Mouse (Mus musculus) heart, adult 2 months (tissue): ENCODE measurements around the gene Ndufa7.

Experiments used
- CTCF ChIP-seq: fragments of 200-600 bp; IDR thresholded peaks from 2 replicates; pipeline ENCODE4 v1.8.1; 2022; ENCODE audit warnings: antibody characterized with exemption, mild to moderate bottlenecking, moderate library complexity
- EP300 ChIP-seq: fragments of 200-500 bp; IDR thresholded peaks from 2 replicates; pipeline ENCODE4 v1.6.1; 2011; ENCODE audit warnings: low read depth, low read length, control low read depth; ENCODE audit not compliant: insufficient read depth
- POLR2A ChIP-seq: fragments of 200-500 bp; IDR thresholded peaks from 2 replicates; pipeline ENCODE4 v1.6.1; 2011; ENCODE audit warnings: mild to moderate bottlenecking, low read depth, low read length, control low read depth; ENCODE audit not compliant: insufficient read depth

DNA sequence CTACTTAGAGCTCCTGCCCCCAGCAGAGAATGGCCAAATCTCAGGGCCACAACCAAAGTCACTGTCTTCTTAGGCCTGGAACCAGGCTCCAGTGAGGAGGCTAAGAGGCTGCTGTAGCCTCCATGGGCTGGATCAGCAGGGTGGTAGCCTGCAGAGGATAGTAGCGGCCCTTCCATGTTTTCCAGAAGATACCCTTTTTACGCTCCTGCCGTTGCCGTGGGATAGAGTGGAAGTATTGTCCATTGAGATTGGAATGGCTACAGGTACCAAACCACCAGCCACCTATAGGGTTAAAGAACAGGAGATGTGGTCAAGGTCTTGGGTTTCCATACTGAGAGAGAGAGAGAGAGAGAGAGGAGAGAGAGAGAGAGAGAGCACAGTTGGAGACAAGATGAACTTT is 49.1 kb upstream of the Ndufa7 start:
- TF ChIP-seq POLR2A, result no peak
- no peak for TF ChIP-seq CTCF
- no peak for TF ChIP-seq EP300
